Comparison of ENCODE assay signal across 14 mouse cellular contexts in the genomic region with DNA sequence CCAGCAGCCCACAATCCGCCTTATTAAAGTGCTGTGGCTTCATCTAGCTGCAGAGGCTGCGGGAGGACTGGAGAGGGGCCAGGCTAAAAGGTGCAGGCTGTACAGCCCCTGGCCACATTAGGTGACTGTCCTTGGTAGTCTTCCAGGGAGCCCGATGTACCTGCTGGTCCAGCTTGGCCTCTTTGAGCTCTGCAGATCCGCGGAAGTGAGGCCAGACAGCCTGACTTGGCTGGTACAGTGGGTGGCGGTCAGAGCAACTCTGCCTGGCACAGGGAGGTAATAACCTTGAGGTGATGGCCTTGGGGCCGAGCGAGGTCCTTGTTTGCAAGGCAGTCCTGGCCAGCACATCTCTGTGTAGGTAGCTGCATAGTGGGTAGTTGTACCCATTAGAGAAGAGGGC.
DNase-seq lines count a peak whose midpoint lies in the region; ATAC-seq lines count a peak whose summit lies in the region.
"Had no signal": no experiment of that assay in that cellular context is flagged by ENCODE, and none has a peak within 500 bp of the region (broad histone marks: within the 10 kb centered on the region; RNA-seq: fewer than 3 reads in every experiment).

No protein-coding gene starts in this region.

- no peak overlapping the region for H3K27ac ChIP-seq in midbrain, embryonic 13.5 days
- H3K27ac ChIP-seq: heart, adult 2 months; hindbrain, embryonic 15.5 days had no signal

- H3K36me3 ChIP-seq in midbrain, embryonic 13.5 days: no peaks in the 10 kb centered on the region
- H3K36me3 ChIP-seq: hindbrain, embryonic 15.5 days had no signal

- H3K9ac ChIP-seq in midbrain, embryonic 13.5 days (replicated peaks): no peak overlapping the region
- H3K9ac ChIP-seq: hindbrain, embryonic 15.5 days had no signal

- intact Hi-C loops in heart, postnatal 25 days (cut with DNase I): no loop called here
- intact Hi-C loops in heart, postnatal 36 days (cut with DNase I): no loop called here

- ATAC-seq in midbrain, embryonic 13.5 days: no peak

- 89% methylated on average over 8 of the region's 8 CpGs for WGBS in midbrain, embryonic 13.5 days

- peaks cover 41% of the 10 kb centered on the region for H3K4me1 ChIP-seq in midbrain, embryonic 13.5 days (replicated peaks)

- no peaks in the 10 kb centered on the region for H3K9me3 ChIP-seq in midbrain, embryonic 13.5 days
- H3K9me3 ChIP-seq: hindbrain, embryonic 15.5 days had no signal

- H3K4me2 ChIP-seq in midbrain, embryonic 13.5 days (replicated peaks): no peak overlapping the region
- H3K4me2 ChIP-seq: hindbrain, embryonic 15.5 days had no signal

- no peak overlapping the region for H3K4me3 ChIP-seq in midbrain, embryonic 13.5 days (replicated peaks)
- H3K4me3 ChIP-seq: erythroblast, embryonic 14.5 days; heart, adult 2 months; hindbrain, embryonic 15.5 days had no signal

- no peaks in the 10 kb centered on the region; the same call in 1 of the 2 replicates for H3K27me3 ChIP-seq in midbrain, embryonic 13.5 days
- H3K27me3 ChIP-seq: hindbrain, embryonic 15.5 days had no signal

- DNase-seq in heart, postnatal 25 days (ENCODE audit: low spot score): peak; percentile 16
- no peak for DNase-seq in heart, postnatal 36 days
- DNase-seq in adrenal gland, adult 2 months: peak; percentile 88
- peak; percentile 64 for DNase-seq in cerebellum, adult 8-10 months
- DNase-seq in kidney, postnatal 14 days: peak; percentile 60
- DNase-seq in thymus, postnatal 10 days (ENCODE audit: low spot score in 2 of 2): no peak
- DNase-seq in adipocyte (ENCODE audit: low spot score): no peak
- DNase-seq: layer of hippocampus, postnatal 36 days; lung, adult 18-20 months; midbrain, embryonic 14.5 days had no signal

Comparison
In these comparisons a context has a peak if more than half of its experiments do, and no peak if none do; other contexts are left out.
1. DNase-seq: peak in heart, postnatal 25 days (single experiment), adrenal gland, adult 2 months (single experiment), cerebellum, adult 8-10 months (single experiment) and kidney, postnatal 14 days (single experiment); none in heart, postnatal 36 days (0 of 2), thymus, postnatal 10 days (0 of 2) and adipocyte (single experiment).